Mouse (Mus musculus): ENCODE data around the gene Gm49361. TPM values are rescaled to one million over a fixed set of nuclear protein-coding genes. Genes with fewer than 3 reads are reported as not detected.
A peak's percentile ranks its signal among the peaks of the same experiment; 100 is the strongest.

Gm49361 gene
- polyA plus RNA-seq, 1 experiment from 2014 or later, result not detected

DNA sequence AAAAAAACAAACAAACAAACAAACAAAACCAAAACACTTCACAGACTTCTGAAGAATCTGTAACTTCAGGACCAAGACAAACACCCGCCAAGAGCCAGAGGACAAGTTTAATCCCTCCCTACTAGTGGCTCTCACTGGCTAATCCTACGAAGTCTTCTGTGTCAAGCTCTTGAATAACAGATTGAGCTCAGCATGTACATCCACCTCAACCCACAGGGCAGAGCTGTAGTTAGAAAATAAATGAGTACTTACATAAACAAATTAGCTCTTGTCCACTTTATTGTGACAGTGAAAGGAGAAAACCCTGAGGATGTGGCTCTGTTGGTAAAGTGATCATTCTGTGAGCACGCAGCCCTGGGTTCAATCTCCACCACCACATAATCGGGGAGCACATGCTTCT is 124.2 kb downstream of the Gm49361 start:
- DNase-seq (ENCODE audit: low spot score), result no peak

DNA sequence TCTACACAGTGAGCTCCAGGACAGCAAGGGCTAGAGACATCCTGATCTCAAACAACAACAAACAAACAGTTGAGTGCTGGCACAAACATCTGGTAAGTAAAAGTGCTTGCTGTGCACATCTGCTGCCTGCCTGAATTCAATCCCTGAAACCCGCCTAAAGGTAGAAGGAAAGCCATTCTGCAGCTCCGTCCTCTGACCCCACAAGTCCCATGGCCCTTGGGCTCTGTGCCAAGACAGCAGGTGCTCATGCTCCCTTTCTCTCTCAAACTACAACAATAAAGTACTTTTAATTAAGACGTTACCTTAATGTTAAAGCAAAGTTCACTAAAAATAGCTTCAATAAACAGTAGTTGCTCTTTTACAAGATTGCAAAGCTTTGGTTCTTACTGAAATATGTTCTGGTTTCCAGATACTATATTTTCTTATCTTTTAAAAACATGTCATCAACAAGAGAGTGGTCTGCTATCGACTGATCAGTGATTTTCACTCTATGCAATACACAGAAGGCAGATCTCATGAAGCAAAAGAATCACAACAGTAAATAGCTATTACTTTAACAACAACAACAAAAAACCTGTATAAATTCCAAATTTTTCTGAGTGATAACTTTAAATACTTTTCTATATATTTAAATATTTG is 125.2 kb downstream of the Gm49361 start:
- DNase-seq (ENCODE audit: low spot score), result no peak

DNA sequence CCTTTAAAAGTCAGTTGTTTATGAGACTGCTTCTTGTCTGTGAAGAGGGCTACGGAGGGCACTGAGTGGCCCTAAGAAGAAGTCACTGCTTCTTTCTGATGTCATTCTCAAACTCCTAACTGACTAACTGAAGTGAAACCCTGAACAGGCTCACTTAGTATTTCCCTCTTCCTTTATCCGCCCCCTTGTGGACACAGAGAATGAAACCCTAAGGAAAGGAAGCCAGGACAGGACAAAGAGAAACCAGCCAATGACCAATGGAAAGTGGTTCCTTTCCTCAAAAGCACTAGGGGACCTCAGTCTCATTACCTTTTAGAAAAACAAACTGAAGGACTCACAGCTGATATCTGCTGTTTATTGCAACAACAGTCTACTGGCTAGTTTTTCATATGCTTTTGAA is 126.4 kb downstream of the Gm49361 start:
- peak; percentile 40 for DNase-seq (ENCODE audit: low spot score)

DNA sequence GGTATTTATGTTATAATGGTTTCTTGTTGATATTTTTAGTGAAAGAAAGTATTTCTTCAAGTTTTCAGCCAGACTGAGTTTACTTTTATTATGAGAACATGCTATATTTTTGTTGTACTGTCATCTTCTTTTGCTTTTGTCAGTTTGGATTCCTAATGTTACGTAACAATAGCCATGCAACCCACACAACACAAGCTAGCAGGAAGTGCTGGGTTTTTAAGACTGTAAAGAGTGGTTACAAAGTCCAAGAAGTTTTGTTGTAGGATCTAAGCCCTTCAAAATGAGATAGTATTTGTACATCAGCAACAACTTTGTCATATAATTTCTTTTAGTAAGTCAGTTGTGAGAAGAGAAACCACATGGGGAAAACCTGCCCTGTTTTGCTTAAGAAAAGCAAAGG is 128.2 kb downstream of the Gm49361 start:
- no peak for DNase-seq (ENCODE audit: low spot score)

GRCm38 (mm10) chr14:57616339-57616965 is 129.5 kb downstream of the Gm49361 start:
- peak; percentile 33 for DNase-seq (ENCODE audit: low spot score)

DNA sequence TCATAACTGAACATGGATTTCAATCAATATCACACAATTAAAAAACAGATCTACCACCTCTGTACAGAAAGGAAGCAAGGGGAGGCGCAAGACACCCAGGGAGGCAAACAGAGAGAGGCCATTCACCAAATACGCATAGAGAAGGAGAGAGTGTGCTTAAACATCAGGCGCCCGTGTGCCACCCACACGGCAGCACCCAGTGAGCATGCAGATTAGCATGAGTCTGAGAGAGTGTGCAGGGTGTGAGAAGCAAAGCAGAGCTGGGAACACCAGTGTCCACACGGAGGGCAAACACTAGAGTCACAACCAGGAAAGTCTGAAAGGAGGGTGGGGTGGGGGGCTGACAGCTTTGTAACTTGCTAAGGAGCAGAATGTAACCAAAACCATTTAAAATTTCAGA is 130.1 kb downstream of the Gm49361 start:
- no peak for DNase-seq (ENCODE audit: low spot score)

- DNase-seq (ENCODE audit: low spot score), result no peak
Observed at GRCm38 (mm10) chr14:57611034-57611433, 134.9 kb downstream of the Gm49361 start.

- DNase-seq (ENCODE audit: low spot score), result no peak
Observed at GRCm38 (mm10) chr14:57609816-57610329, 136.0 kb downstream of the Gm49361 start.

- no peak for DNase-seq (ENCODE audit: low spot score)
Observed at GRCm38 (mm10) chr14:57607500-57607899, 138.4 kb downstream of the Gm49361 start.

DNA sequence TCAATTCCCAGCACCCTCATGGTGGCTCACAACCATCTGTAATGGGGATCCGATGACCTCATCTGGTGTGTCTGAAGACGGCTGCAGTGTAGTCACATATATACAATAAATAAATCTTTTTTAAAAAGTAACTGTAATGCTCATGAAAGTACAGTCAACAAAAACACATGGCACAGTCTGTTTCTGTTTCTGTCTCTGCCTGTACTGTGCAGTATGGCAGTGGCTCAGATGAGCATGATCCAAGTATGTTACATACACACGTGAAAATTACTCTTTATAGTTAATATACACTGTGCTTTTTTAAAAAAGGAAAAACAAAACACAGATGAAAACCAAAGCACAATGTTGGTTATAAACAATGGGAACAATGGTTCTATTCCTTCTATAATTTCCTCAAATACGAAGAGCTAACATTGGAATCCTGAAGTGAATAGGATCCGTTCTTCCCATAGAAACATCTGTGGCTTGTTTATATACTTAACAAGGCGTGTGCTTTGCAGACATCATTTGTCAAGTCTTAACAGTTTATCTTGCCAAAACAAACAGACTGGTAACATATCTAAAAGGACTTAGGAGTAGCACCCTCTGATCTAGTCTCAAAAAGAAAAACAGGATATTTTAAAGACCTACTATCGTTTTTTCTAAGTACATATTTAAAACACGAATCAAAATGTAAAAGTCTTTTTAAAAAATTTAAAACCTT is 139.1 kb downstream of the Gm49361 start:
- DNase-seq (ENCODE audit: low spot score), result no peak

DNA sequence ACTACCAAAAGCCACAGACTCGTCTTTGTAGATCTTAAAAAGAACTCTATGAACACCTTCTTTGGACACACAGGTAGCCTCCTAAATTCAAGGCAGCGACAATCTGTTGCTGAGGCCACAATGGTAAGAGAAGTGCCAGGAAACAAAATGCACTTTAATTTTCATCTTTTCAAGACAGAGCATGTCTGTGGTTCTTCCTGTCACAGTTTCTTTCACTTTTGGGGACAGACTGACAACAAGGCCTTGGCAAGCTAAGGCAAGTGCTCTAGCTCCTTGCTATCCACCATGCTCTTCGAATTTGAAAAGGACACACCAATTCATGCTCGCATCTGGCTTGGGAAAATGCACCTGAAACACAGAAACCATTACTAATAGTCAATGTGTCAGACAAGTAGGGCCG is 152.6 kb downstream of the Gm49361 start:
- DNase-seq (ENCODE audit: low spot score), result no peak

Other genes starting within 250 kb of the Gm49361 start
- 1.2 and 1.4 TPM in 2 replicates for gene Il17d, start 221.3 kb downstream of the Gm49361 start, polyA plus RNA-seq (2015; fragmentation: Nextera tagmentation; extraction: Ambion mirVana)
- gene Eef1akmt1, start 174.5 kb downstream of the Gm49361 start, polyA plus RNA-seq (2015; fragmentation: Nextera tagmentation; extraction: Ambion mirVana), result 100 and 117 TPM in 2 replicates
- 14.0 and 19.6 TPM in 2 replicates for gene Xpo4, start 80.7 kb downstream of the Gm49361 start, polyA plus RNA-seq (2015; fragmentation: Nextera tagmentation; extraction: Ambion mirVana)
- gene Lats2, start 12.3 kb upstream of the Gm49361 start, polyA plus RNA-seq (2015; fragmentation: Nextera tagmentation; extraction: Ambion mirVana), result 4.7 and 4.9 TPM in 2 replicates
- gene Sap18, start 52.1 kb upstream of the Gm49361 start, polyA plus RNA-seq (2015; fragmentation: Nextera tagmentation; extraction: Ambion mirVana), result 18.5 and 18.7 TPM in 2 replicates
- gene Ska3, start 80.1 kb upstream of the Gm49361 start, polyA plus RNA-seq (2015; fragmentation: Nextera tagmentation; extraction: Ambion mirVana), result 24.8 and 29.6 TPM in 2 replicates
- 334 and 346 TPM in 2 replicates for gene Mrpl57, start 80.1 kb upstream of the Gm49361 start, polyA plus RNA-seq (2015; fragmentation: Nextera tagmentation; extraction: Ambion mirVana)
- 48.6 and 62.0 TPM in 2 replicates for gene Zdhhc20, start 144.2 kb upstream of the Gm49361 start, polyA plus RNA-seq (2015; fragmentation: Nextera tagmentation; extraction: Ambion mirVana)

All from thymus, postnatal 0 days (tissue).